Mouse (Mus musculus) stomach, postnatal 0 days (tissue): ENCODE data around the gene Nek7. TPM values are rescaled to one million over a fixed set of nuclear protein-coding genes. Genes with fewer than 3 reads are reported as not detected.

Experiments
- ATAC-seq: fragments of 200-750 bp; cut with Nextera tagmentation; 2 replicates; pipeline ENCODE4 v1.8.0; 2017; ENCODE audit not compliant: low FRiP score, low TSS enrichment
- DNase-seq: peaks from one replicate; pipeline ENCODE4 v3.0.0-alpha.2; 2016; ENCODE audit warnings: low spot score
- H3K27ac ChIP-seq: fragments of 300-500 bp; sonication (generic); replicated peaks from 2 replicates; pipeline ENCODE4 v1.5.1; 2014; ENCODE audit warnings: mild to moderate bottlenecking, control low read depth
- H3K27me3 ChIP-seq: fragments of 300-500 bp; sonication (generic); 2 replicates; pipeline ENCODE4 v1.6.1; 2014; ENCODE audit warnings: low read length; ENCODE audit not compliant: control insufficient read depth, insufficient read depth
- H3K36me3 ChIP-seq: fragments of 300-500 bp; sonication (generic); 2 replicates; pipeline ENCODE4 v1.6.1; 2014; ENCODE audit warnings: low read length, mixed read lengths; ENCODE audit not compliant: control insufficient read depth, insufficient read depth
- H3K4me1 ChIP-seq: fragments of 300-500 bp; sonication (generic); replicated peaks from 2 replicates; pipeline ENCODE4 v1.6.1; 2014; ENCODE audit warnings: antibody characterized with exemption; ENCODE audit not compliant: control insufficient read depth, insufficient read depth
- H3K4me2 ChIP-seq: fragments of 300-500 bp; sonication (generic); replicated peaks from 2 replicates; pipeline ENCODE4 v1.6.1; 2014; ENCODE audit warnings: low read depth, mild to moderate bottlenecking, control low read depth, moderate library complexity
- H3K4me3 ChIP-seq: fragments of 300-500 bp; sonication (generic); 2 replicates; pipeline ENCODE4 v1.5.1; 2014; ENCODE audit warnings: low read depth, low read length, control low read depth
- H3K9ac ChIP-seq: fragments of 300-500 bp; sonication (generic); 2 replicates; pipeline ENCODE4 v1.6.1; 2014; ENCODE audit warnings: mild to moderate bottlenecking, low read length, control low read depth, mixed read lengths
- H3K9me3 ChIP-seq: fragments of 300-500 bp; sonication (generic); 2 replicates; pipeline ENCODE4 v1.6.1; 2016; ENCODE audit warnings: low read length; ENCODE audit not compliant: control insufficient read depth
- CTCF ChIP-seq: IDR thresholded peaks from 2 replicates; pipeline ENCODE4 v1.5.1; 2016; ENCODE audit warnings: antibody characterized with exemption, low read depth, mild to moderate bottlenecking, moderate library complexity
- EP300 ChIP-seq: optimal IDR thresholded peaks from 2 replicates; pipeline ENCODE3; 2016; ENCODE audit warnings: antibody characterized with exemption
- WGBS: fragments of 180-500 bp; shearing (Covaris S2); extraction: QIAGEN DNeasy Blood & Tissue Kit; methylation state at CpG from one replicate; pipeline ENCODE4 v1.1.7; 2014; 5-methylcytosine and 5-hydroxymethylcytosine counted together
- polyA plus RNA-seq: library from polyadenylated mRNA; unstranded; fragments of >200 nt; fragmentation: Nextera tagmentation; extraction: Ambion mirVana; gene quantifications from 2 replicates; pipeline ENCODE4 v1.2.1, GENCODE M21; 2015

Gene Nek7
- polyA plus RNA-seq, 1 experiment from 2014 or later = 40.0 TPM

- Histone ChIP-seq H3K27me3 (no peaks in the 10 kb centered on the region), H3K4me2 (no peak overlapping the region), H3K27ac (no peak overlapping the region), H3K9me3 (no peaks in the 10 kb centered on the region), H3K36me3 (no peaks in the 10 kb centered on the region), H3K4me1 (no peaks in the 10 kb centered on the region), H3K9ac (no peak overlapping the region), H3K4me3 (no peak overlapping the region)
- ATAC-seq (no peak), DNase-seq (no peak)
- 63% methylated on average over 2 of the region's 2 CpGs for WGBS
- TF ChIP-seq EP300 = no peak
- no peak for TF ChIP-seq CTCF
These were observed 44.3 kb downstream of the Nek7 start for GRCm38 (mm10) chr1:138575629-138576028.

GRCm38 (mm10) chr1:138571565-138572361 lies 48.2 kb downstream of the Nek7 start:
- H3K9me3 ChIP-seq = no peaks in the 10 kb centered on the region
- H3K9ac ChIP-seq = no peak overlapping the region
- peak; percentile 15; the same call in 1 of the 2 replicates for ATAC-seq
- no peak for DNase-seq
- H3K27me3 ChIP-seq = no peaks in the 10 kb centered on the region
- 57% methylated on average over 22 of the region's 22 CpGs for WGBS
- TF ChIP-seq CTCF (no peak), EP300 (no peak)
- no peak overlapping the region for H3K4me2 ChIP-seq
- no peak overlapping the region for H3K4me3 ChIP-seq
- H3K27ac ChIP-seq = no peak overlapping the region
- H3K36me3 ChIP-seq = no peaks in the 10 kb centered on the region
- no peaks in the 10 kb centered on the region for H3K4me1 ChIP-seq

GRCm38 (mm10) chr1:138571038-138571441 lies 48.9 kb downstream of the Nek7 start:
- Histone ChIP-seq H3K36me3 (no peaks in the 10 kb centered on the region), H3K9me3 (no peaks in the 10 kb centered on the region), H3K27ac (no peak overlapping the region), H3K4me1 (no peaks in the 10 kb centered on the region), H3K4me2 (no peak overlapping the region), H3K27me3 (no peaks in the 10 kb centered on the region), H3K4me3 (no peak overlapping the region), H3K9ac (no peak overlapping the region)
- DNase-seq (no peak), ATAC-seq (peak; percentile 74; the same call in 1 of the 2 replicates)
- TF ChIP-seq CTCF = no peak
- TF ChIP-seq EP300 = no peak
- WGBS = 69% methylated on average over 2 of the region's 2 CpGs

DNA sequence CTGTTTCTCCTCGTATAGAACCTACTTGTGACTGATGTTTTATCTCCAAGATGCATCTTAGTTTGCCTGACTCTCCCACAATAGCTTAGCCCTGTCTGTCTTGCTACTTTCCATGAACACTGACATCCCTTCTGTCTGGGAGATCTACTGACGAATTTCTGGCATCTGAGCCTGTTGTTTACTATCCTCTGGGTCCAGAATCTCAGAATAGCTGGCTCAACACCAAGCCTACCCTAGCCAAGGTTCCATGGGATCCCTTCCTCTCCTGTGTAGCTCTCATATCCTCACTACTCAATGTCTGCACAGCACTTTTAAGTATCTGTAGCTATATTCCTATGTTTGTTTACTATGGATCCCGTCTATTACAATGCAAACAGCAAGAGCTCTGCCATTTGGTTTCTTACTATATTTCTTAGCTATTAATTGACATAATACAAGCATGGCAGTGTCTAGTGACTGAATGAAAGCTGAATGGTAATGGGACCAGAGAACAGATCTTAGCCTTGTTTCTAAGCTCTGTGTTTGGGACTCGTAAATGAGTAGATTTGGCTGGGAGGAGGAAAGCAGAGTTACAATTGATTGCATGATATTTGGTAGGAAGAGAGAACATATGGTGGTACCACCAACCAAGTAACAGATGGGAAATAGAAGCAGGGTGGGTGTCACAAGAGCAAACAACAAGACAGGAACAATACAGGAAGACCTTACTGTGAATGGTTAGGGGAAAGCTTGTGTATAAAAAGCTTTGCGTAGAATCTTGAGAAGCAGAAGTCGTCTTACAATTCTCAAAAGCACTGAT lies 51.3 kb downstream of the Nek7 start:
- no peak overlapping the region for H3K27ac ChIP-seq
- H3K9me3 ChIP-seq = no peaks in the 10 kb centered on the region
- no peak for ATAC-seq
- H3K4me1 ChIP-seq = no peaks in the 10 kb centered on the region
- no peak overlapping the region for H3K9ac ChIP-seq
- H3K27me3 ChIP-seq = no peaks in the 10 kb centered on the region
- no peak overlapping the region for H3K4me2 ChIP-seq
- DNase-seq = no peak
- TF ChIP-seq EP300 = no peak
- no peak for TF ChIP-seq CTCF
- no peaks in the 10 kb centered on the region for H3K36me3 ChIP-seq
- H3K4me3 ChIP-seq = no peak overlapping the region
- WGBS = 74% methylated on average over 6 of the region's 6 CpGs

DNA sequence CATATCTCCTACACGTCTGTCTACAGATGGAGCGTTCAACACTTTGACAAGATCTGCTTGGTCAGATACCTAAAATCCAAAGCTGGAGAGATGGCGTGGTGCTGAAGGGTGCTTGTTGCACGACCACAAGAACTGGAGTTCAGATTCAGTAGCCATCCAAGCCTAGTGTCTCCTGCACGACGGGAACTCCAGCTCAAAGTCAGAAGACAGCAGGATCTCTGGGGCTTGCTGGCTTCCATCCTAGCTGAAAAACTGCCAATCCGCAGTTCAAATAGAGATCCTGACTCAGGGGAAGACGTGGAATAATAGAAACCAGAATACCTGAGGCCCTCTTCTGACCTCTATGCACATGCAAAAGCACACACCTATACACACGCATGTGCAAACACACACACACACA lies 52.0 kb downstream of the Nek7 start:
- H3K4me2 ChIP-seq = no peak overlapping the region
- no peak overlapping the region for H3K9ac ChIP-seq
- no peaks in the 10 kb centered on the region for H3K36me3 ChIP-seq
- no peak for DNase-seq
- ATAC-seq = no peak
- H3K27ac ChIP-seq = no peak overlapping the region
- WGBS = 78% methylated on average over 9 of the region's 9 CpGs
- no peak overlapping the region for H3K4me3 ChIP-seq
- no peaks in the 10 kb centered on the region for H3K27me3 ChIP-seq
- H3K4me1 ChIP-seq = no peaks in the 10 kb centered on the region
- no peak for TF ChIP-seq CTCF
- TF ChIP-seq EP300 = no peak
- H3K9me3 ChIP-seq = no peaks in the 10 kb centered on the region

- Histone ChIP-seq H3K4me1 (no peaks in the 10 kb centered on the region), H3K9me3 (no peaks in the 10 kb centered on the region), H3K4me3 (no peak overlapping the region), H3K27ac (no peak overlapping the region), H3K9ac (no peak overlapping the region), H3K4me2 (no peak overlapping the region), H3K27me3 (no peaks in the 10 kb centered on the region), H3K36me3 (no peaks in the 10 kb centered on the region)
- TF ChIP-seq EP300 = no peak
- no peak for TF ChIP-seq CTCF
- 64% methylated on average over 6 of the region's 6 CpGs for WGBS
- DNase-seq (no peak), ATAC-seq (peak; percentile 63; the same call in 1 of the 2 replicates)
These were observed 55.3 kb downstream of the Nek7 start for GRCm38 (mm10) chr1:138564677-138565076.
